Mouse (Mus musculus) CH12.LX (cell line): ENCODE data around the gene Zdhhc12.

ENCODE experiments used
- CHD2 ChIP-seq: IDR thresholded peaks from 2 replicates; pipeline ENCODE4 v1.6.1; 2011; ENCODE audit warnings: low read length, improper control_type of control experiment
- CTCF ChIP-seq, 2 experiments: IDR thresholded peaks in 1 of 2; conservative IDR thresholded peaks in 1 of 2; 2 replicates each; pipeline ENCODE4 v1.5.1; 2011 to 2012; ENCODE audit warnings: low read depth in 2 of 2, low read length in 2 of 2, improper control_type of control experiment in 1 of 2, inconsistent platforms in 1 of 2, mild to moderate bottlenecking in 1 of 2, moderate library complexity in 1 of 2
- EP300 ChIP-seq: IDR thresholded peaks from 2 replicates; pipeline ENCODE4 v1.6.1; 2011; ENCODE audit warnings: low read length, improper control_type of control experiment
- HCFC1 ChIP-seq: IDR thresholded peaks from 2 replicates; pipeline ENCODE4 v1.6.1; 2012; ENCODE audit warnings: low read depth, mild to moderate bottlenecking, inconsistent platforms, low read length, improper control_type of control experiment
- POLR2A ChIP-seq: IDR thresholded peaks from 2 replicates; pipeline ENCODE4 v1.6.1; 2011; ENCODE audit warnings: low read depth, mild to moderate bottlenecking, improper control_type of control experiment, low read length
- RCOR1 ChIP-seq: conservative IDR thresholded peaks from 2 replicates; pipeline ENCODE4 v1.6.1; 2012; ENCODE audit warnings: low read depth, mild to moderate bottlenecking, inconsistent platforms, low read length, improper control_type of control experiment
- TBP ChIP-seq: conservative IDR thresholded peaks from 2 replicates; pipeline ENCODE4 v1.6.1; 2011; ENCODE audit warnings: low read depth, low read length, improper control_type of control experiment
- ZNF384 ChIP-seq: IDR thresholded peaks from 2 replicates; pipeline ENCODE4 v1.6.1; 2012; ENCODE audit warnings: low read depth, low read length, improper control_type of control experiment, inconsistent platforms

- TF ChIP-seq EP300 (0 out of 2 replicates have a peak, but pooled peaks have one; percentile 7), HCFC1 (no peak), POLR2A (no peak), CHD2 (peak; percentile 63; the same call in 1 of the 2 replicates), CTCF (conservative IDR thresholded peaks at IDR 0.05 in 1 of 2, IDR thresholded peaks at IDR 0.05 in 1 of 2; ENCODE audit: low read depth in 2 of 2, low read length in 2 of 2) (no peak), TBP (no peak), ZNF384 (no peak), RCOR1 (no peak)
Measured at GRCm38 (mm10) chr2:30132801-30133612, 39.6 kb upstream of the Zdhhc12 start.
